Mouse (Mus musculus) lung, embryonic 14.5 days (tissue): ENCODE results near the gene Pi4k2a. TPM values are rescaled to one million over a fixed set of nuclear protein-coding genes. Genes with fewer than 3 reads are reported as not detected.

Experiments
- ATAC-seq: fragments of 200-750 bp; cut with Nextera tagmentation; 2 replicates; pipeline ENCODE4 v1.8.0; 2017; ENCODE audit warnings: mild to moderate bottlenecking, moderate TSS enrichment, moderate library complexity; ENCODE audit not compliant: insufficient read depth
- DNase-seq: peaks from one replicate; pipeline ENCODE4 v3.0.0-alpha.2; 2015
- H3K27ac ChIP-seq: fragments of 300-500 bp; sonication (generic); 2 replicates; pipeline ENCODE4 v1.5.1; 2014; ENCODE audit warnings: low read depth, mild to moderate bottlenecking, moderate library complexity
- H3K27me3 ChIP-seq: fragments of 300-500 bp; sonication (generic); 2 replicates; pipeline ENCODE4 v1.6.1; 2014; ENCODE audit warnings: low read length, control low read depth; ENCODE audit not compliant: insufficient read depth
- H3K36me3 ChIP-seq: fragments of 300-500 bp; sonication (generic); 2 replicates; pipeline ENCODE4 v1.6.1; 2014; ENCODE audit warnings: control low read depth; ENCODE audit not compliant: insufficient read depth
- H3K4me1 ChIP-seq: fragments of 300-500 bp; sonication (generic); 2 replicates; pipeline ENCODE4 v1.6.1; 2014; ENCODE audit warnings: antibody characterized with exemption, control low read depth; ENCODE audit not compliant: insufficient read depth
- H3K4me2 ChIP-seq: fragments of 300-500 bp; sonication (generic); 2 replicates; pipeline ENCODE4 v1.6.1; 2014; ENCODE audit warnings: mild to moderate bottlenecking
- H3K4me3 ChIP-seq: fragments of 300-500 bp; sonication (generic); 2 replicates; pipeline ENCODE4 v1.5.1; 2014; ENCODE audit warnings: low read depth, low read length
- H3K9ac ChIP-seq: fragments of 300-500 bp; sonication (generic); 2 replicates; pipeline ENCODE4 v1.6.1; 2014
- H3K9me3 ChIP-seq: fragments of 300-500 bp; sonication (generic); 2 replicates; pipeline ENCODE4 v1.6.1; 2016; ENCODE audit warnings: low read depth, low read length, control low read depth
- CTCF ChIP-seq: IDR thresholded peaks from 2 replicates; pipeline ENCODE4 v1.5.1; 2016; ENCODE audit warnings: antibody characterized with exemption, low read depth
- WGBS: fragments of 180-500 bp; shearing (Covaris S2); extraction: QIAGEN DNeasy Blood & Tissue Kit; methylation state at CpG from one replicate; pipeline ENCODE4 v1.1.7; 2014; 5-methylcytosine and 5-hydroxymethylcytosine counted together
- polyA plus RNA-seq: library from polyadenylated mRNA; unstranded; fragments of >200 nt; fragmentation: Nextera tagmentation; extraction: Ambion mirVana; gene quantifications from 2 replicates; pipeline ENCODE4 v1.2.1, GENCODE M21; 2014

Gene Pi4k2a
- polyA plus RNA-seq, 1 experiment from 2014 or later, result 34.3 TPM

DNA sequence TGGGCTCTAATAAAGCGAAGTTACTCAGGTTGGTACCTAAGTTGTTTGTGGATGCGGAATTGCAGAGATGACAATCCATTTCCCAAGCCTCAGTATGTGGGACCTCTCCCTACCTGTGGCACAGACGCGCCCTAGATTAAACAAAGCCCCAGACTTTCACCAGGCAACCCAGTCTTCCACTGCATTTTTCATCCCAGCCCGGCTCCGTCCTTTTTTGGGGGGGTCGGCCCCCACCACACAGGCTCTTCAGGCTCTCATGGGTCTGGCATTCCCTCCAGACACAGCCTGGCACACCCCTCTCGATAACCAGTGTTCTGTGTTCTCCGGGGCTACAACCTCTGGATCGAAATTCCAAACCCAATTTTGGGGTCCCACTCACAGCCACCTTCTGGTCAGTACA is 4.6 kb upstream of the Pi4k2a start:
- ATAC-seq (no peak), DNase-seq (no peak)
- TF ChIP-seq CTCF, result no peak
- no peaks in the 10 kb centered on the region for H3K36me3 ChIP-seq
- no peak overlapping the region for H3K27ac ChIP-seq
- H3K27me3 ChIP-seq, result no peaks in the 10 kb centered on the region
- H3K9me3 ChIP-seq, result no peaks in the 10 kb centered on the region
- 6% methylated on average over 10 of the region's 10 CpGs for WGBS
- peak overlapping the region; percentile 68 for H3K4me3 ChIP-seq
- peak overlapping the region; percentile 61 for H3K9ac ChIP-seq
- H3K4me1 ChIP-seq, result no peaks in the 10 kb centered on the region; the same call in 1 of the 2 replicates
- peak overlapping the region; percentile 73 for H3K4me2 ChIP-seq

DNA sequence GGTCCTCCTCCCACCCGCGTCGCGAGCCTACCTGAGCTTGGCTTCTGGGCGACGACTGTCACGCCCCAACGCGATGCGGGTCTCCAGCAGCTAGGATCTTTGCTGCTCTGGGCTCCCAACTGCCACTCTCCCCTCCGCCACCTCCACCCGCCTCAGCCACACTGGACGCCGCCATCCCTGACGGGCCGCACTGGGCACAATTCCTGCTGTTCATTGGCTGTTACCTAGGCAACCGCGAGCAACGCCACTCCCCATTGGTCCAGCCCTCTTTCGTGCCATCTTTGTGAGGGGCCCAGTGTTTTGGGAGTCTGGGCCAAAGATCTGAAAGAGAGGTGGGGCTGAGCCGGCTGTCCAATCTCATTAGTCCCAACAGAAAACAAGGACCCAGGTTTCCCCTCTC is 4.1 kb upstream of the Pi4k2a start, which contains the start of gene Morn4:
Gene Morn4 (minus strand): TSS at position 192 of the 400 bp plus-strand sequence.
- Histone ChIP-seq H3K9ac (peak within 1 kb of the TSS; percentile 61), H3K9me3 (no peaks in the 10 kb centered on the region), H3K4me2 (peak within 1 kb of the TSS; percentile 73), H3K27me3 (no peaks in the 10 kb centered on the region), H3K4me1 (no peaks in the 10 kb centered on the region; the same call in 1 of the 2 replicates), H3K36me3 (no peaks in the 10 kb centered on the region), H3K4me3 (peak within 1 kb of the TSS; percentile 68), H3K27ac (no peak within 1 kb of the TSS)
- WGBS, result 0% methylated on average over 21 of the region's 21 CpGs
- no peak for TF ChIP-seq CTCF
- ATAC-seq (peak; percentile 74), DNase-seq (peak; percentile 96)

DNA sequence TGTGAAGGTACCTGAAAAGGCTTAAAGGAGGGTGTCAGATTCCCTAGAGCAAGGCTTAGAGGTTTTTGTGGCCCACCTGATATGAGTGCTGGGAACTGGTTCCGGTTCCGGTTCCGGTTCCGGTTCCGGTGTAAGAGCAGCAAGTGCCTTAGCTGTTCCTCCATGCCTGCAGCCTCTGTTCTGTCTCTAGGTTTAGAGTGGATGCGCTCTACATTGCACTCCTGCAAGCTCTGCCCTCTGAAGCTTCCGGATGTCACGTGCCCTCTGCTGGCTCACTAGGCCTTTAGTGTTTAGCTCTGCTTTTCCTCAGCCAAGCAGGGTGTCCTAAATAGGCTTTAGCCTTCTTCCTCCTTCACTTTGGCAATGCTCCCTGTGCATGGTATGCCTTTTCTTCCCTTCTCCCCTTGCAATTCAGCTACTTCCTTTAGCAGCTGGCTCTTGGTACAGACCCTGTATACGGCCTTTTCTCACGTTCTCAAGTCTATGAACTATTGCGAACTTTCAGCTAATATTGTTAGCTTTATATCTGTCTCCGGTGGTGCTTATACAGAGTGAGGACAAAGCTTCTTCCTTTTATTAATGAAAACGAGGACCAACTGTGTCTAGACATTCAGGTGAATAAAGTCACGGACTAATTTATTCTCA is 1.0 kb upstream of the Pi4k2a start:
- Histone ChIP-seq H3K4me1 (peaks cover 3% of the 10 kb centered on the region), H3K27me3 (no peaks in the 10 kb centered on the region), H3K4me3 (peak overlapping the region; percentile 92), H3K4me2 (peak overlapping the region; percentile 71), H3K27ac (peak overlapping the region; percentile 85), H3K9ac (no peak overlapping the region; the same call in 1 of the 2 replicates), H3K36me3 (peaks cover 4% of the 10 kb centered on the region; the same call in 1 of the 2 replicates), H3K9me3 (no peaks in the 10 kb centered on the region)
- TF ChIP-seq CTCF, result no peak; the same call in 1 of the 2 replicates
- DNase-seq (peak; percentile 73), ATAC-seq (no peak)
- WGBS, result 19% methylated on average over 14 of the region's 14 CpGs

DNA sequence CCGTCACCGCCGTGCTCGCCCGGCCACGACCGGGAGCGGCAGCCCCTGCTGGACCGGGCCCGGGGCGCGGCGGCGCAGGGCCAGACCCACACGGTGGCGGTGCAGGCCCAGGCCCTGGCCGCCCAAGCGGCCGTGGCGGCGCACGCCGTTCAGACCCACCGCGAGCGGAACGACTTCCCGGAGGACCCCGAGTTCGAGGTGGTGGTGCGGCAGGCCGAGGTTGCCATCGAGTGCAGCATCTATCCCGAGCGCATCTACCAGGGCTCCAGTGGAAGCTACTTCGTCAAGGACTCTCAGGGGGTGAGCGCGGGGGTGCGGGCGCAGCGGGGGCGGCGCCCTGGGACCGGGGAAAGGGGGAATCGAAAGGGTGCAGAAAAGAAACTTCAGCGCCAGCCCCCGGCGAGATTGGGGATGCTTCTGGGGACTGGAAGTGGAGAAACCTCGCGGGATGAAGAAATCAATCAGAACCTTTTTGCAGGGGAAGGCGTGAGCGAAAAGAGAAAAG is 419 bp downstream of the Pi4k2a start:
- Histone ChIP-seq H3K27me3 (no peaks in the 10 kb centered on the region), H3K9ac (peak overlapping the region; percentile 84), H3K27ac (peak overlapping the region; percentile 87), H3K36me3 (peaks cover 14% of the 10 kb centered on the region; the same call in 1 of the 2 replicates), H3K4me3 (peak overlapping the region; percentile 92), H3K4me2 (peak overlapping the region; percentile 85), H3K4me1 (peaks cover 3% of the 10 kb centered on the region), H3K9me3 (no peaks in the 10 kb centered on the region)
- TF ChIP-seq CTCF, result no peak
- peak; percentile 49 for DNase-seq
- ATAC-seq, result peak; percentile 75
- WGBS, result under 1% methylated on average over 52 of the region's 52 CpGs

DNA sequence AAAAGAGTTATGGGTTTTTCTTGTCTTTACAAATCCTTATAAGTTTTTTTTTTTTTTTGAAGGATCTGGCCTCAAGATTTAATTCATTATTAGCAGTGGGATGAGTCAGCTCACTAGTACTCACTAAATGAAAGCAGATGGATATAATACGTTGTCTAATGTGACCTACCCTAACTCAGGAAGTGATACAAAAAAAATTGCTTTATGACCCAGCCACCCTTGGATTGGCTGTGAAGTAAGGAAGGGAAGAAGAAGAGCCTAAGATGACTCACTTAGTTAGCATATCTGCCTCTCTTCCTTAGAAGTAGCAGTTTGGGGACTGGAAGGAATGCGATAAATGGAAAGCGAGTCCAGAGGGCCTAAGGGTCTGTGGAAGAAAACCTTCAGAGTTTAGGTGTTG is 9.1 kb downstream of the Pi4k2a start:
- ATAC-seq, result no peak
- no peaks in the 10 kb centered on the region for H3K27me3 ChIP-seq
- WGBS, result 86% methylated on average over 3 of the region's 3 CpGs

DNA sequence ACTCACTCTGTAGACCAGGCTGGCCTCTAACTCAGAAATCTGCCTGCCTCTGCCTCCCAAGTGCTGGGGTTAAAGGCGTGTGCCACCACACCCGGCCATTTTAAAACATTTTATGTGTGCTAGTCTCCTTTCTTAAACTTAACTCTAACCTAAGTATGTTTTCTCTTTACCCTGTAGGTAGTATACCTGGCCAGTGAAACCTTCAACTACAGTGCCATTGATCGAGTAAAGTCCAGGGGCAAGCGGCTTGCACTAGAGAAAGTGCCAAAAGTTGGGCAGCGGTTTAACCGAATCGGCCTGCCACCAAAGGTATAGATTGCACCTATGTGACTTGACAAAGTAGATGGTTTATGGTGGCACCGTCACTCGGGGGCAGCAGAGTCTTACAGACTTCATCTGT is 14.4 kb downstream of the Pi4k2a start:
- Histone ChIP-seq H3K27ac (no peak overlapping the region), H3K4me2 (no peak overlapping the region), H3K9me3 (no peaks in the 10 kb centered on the region), H3K9ac (no peak overlapping the region), H3K4me1 (no peaks in the 10 kb centered on the region), H3K4me3 (no peak overlapping the region), H3K36me3 (peaks cover 40% of the 10 kb centered on the region), H3K27me3 (no peaks in the 10 kb centered on the region)
- WGBS, result 93% methylated on average over 9 of the region's 9 CpGs
- no peak for TF ChIP-seq CTCF
- ATAC-seq (no peak), DNase-seq (no peak)

More for the DNA sequence above, 9.1 kb downstream of the Pi4k2a start:
- H3K9me3 ChIP-seq, result no peaks in the 10 kb centered on the region
- H3K4me1 ChIP-seq, result no peaks in the 10 kb centered on the region
- H3K4me3 ChIP-seq, result no peak overlapping the region
- no peak for DNase-seq
- no peak overlapping the region for H3K9ac ChIP-seq
- peaks cover 34% of the 10 kb centered on the region for H3K36me3 ChIP-seq
- TF ChIP-seq CTCF, result no peak
- H3K4me2 ChIP-seq, result no peak overlapping the region
- no peak overlapping the region for H3K27ac ChIP-seq

DNA sequence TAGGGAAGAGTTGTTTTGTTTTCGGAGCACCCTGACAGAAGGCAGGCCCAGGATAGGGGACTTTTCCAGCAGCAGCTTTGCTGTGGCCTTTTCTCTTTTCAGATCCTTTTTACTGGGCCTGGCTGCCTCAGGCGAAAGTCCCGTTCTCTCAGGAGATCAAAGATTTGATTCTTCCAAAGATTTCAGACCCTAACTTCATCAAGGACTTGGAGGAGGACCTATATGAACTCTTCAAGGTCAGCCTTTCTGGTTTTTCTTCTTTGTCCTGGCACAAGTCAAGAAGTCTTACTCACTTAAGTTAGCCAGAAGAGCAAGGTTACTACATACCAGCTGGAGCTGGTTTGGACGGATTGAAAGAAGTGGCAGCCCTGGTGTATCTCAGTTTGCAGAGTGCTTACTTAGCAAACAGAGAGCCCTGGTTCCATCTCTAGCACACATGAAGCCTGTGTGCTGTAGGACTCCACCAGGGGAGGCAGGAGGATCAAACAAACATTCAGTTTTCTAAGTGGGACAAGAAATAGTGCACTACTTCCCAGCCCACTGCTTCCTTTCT is 25.6 kb downstream of the Pi4k2a start:
- Histone ChIP-seq H3K27ac (peak overlapping the region; percentile 58), H3K4me2 (no peak overlapping the region), H3K27me3 (no peaks in the 10 kb centered on the region), H3K36me3 (peaks cover 68% of the 10 kb centered on the region), H3K9ac (no peak overlapping the region), H3K9me3 (no peaks in the 10 kb centered on the region), H3K4me3 (no peak overlapping the region), H3K4me1 (no peaks in the 10 kb centered on the region)
- ATAC-seq (no peak), DNase-seq (peak; percentile 37)
- 72% methylated on average over 4 of the region's 4 CpGs for WGBS
- no peak for TF ChIP-seq CTCF
